Mouse (Mus musculus) liver, postnatal 0 days (tissue): ENCODE results near the gene Trex2.

Source experiments
- CTCF ChIP-seq: sonication (generic); IDR thresholded peaks from 2 replicates; pipeline ENCODE4 v1.5.1; 2016; ENCODE audit warnings: antibody characterized with exemption, low read depth
- EP300 ChIP-seq: IDR thresholded peaks from 2 replicates; pipeline ENCODE4 v1.6.1; 2016; ENCODE audit warnings: antibody characterized with exemption, low read depth, mild to moderate bottlenecking

- TF ChIP-seq CTCF: no peak
- TF ChIP-seq EP300: no peak
These were observed 33.2 kb upstream of the Trex2 start for GRCm38 (mm10) chrX:73468330-73468729.
